28 mouse cellular contexts compared by ENCODE assay signal in genomic region chr17:87620016-87620415, GRCm38 (mm10). TPM values are rescaled to one million over a fixed set of nuclear protein-coding genes. Genes with fewer than 3 reads are reported as not detected.
DNase-seq lines count a peak whose midpoint lies in the region; ATAC-seq lines count a peak whose summit lies in the region.
"Had no signal": no experiment of that assay in that cellular context is flagged by ENCODE, and none has a peak within 500 bp of the region (broad histone marks: within the 10 kb centered on the region; RNA-seq: fewer than 3 reads in every experiment).

No protein-coding gene starts in this region.

- no peak overlapping the region for H3K9ac ChIP-seq in midbrain, embryonic 11.5 days (ENCODE audit: low read length)
- H3K9ac ChIP-seq in midbrain, embryonic 16.5 days (ENCODE audit: low read depth, low read length) = no peak overlapping the region
- H3K9ac ChIP-seq: embryonic facial prominence, embryonic 12.5 days; forebrain, postnatal 0 days; heart, embryonic 15.5 days; hindbrain, embryonic 15.5 days; kidney, embryonic 15.5 days; liver, embryonic 13.5 days; lung, embryonic 15.5 days had no signal

- DNase-seq in midbrain, embryonic 11.5 days (ENCODE audit: low spot score, missing footprints) = peak; percentile 62
- peak; percentile 60 for DNase-seq in lung, postnatal 36 days
- no peak for DNase-seq in left cerebral cortex, adult 8-10 months (ENCODE audit: low spot score in 2 of 2)
- DNase-seq in right cerebral cortex, postnatal 4 days = no peak
- no peak for DNase-seq in frontal cortex, postnatal 25 days (ENCODE audit: low spot score in 2 of 2)
- DNase-seq: adrenal gland, postnatal 10 days; B cell, adult 2 months; cerebellum, adult 18-20 months; cerebellum, postnatal 14 days; forebrain, postnatal 0 days; gastrocnemius, postnatal 25 days; heart, adult 2 months; heart, postnatal 4 days; kidney, postnatal 4 days; liver, embryonic 13.5 days; right cerebral cortex, postnatal 14 days; thymus, adult 18-20 months; thymus, postnatal 4 days had no signal

- H3K4me3 ChIP-seq in midbrain, embryonic 11.5 days (ENCODE audit: low read depth, low read length) = no peak overlapping the region
- no peak overlapping the region for H3K4me3 ChIP-seq in midbrain, embryonic 16.5 days (ENCODE audit: low read depth, low read length)
- H3K4me3 ChIP-seq: embryonic facial prominence, embryonic 12.5 days; heart, adult 2 months; heart, embryonic 15.5 days; hindbrain, embryonic 15.5 days; kidney, embryonic 15.5 days; liver, embryonic 13.5 days; lung, embryonic 15.5 days; midbrain, embryonic 10.5 days had no signal

- H3K36me3 ChIP-seq in midbrain, embryonic 11.5 days (ENCODE audit: control insufficient read depth, insufficient read depth, low read length) = no peaks in the 10 kb centered on the region
- H3K36me3 ChIP-seq in midbrain, embryonic 16.5 days (ENCODE audit: control insufficient read depth, insufficient read depth, low read length) = no peaks in the 10 kb centered on the region
- H3K36me3 ChIP-seq: embryonic facial prominence, embryonic 12.5 days; G1E; heart, embryonic 15.5 days; hindbrain, embryonic 15.5 days; kidney, embryonic 15.5 days; liver, embryonic 13.5 days; lung, embryonic 15.5 days; midbrain, embryonic 10.5 days had no signal

- ATAC-seq in midbrain, embryonic 11.5 days (ENCODE audit: low FRiP score) = no peak
- no peak for ATAC-seq in midbrain, embryonic 16.5 days
- 0 out of 2 replicates have a peak, but pooled peaks have one; percentile 25 for ATAC-seq in common myeloid progenitor, adult 5-6 weeks (replicated peaks; ENCODE audit: low read depth, poor library complexity, severe bottlenecking)
- ATAC-seq: forebrain, postnatal 0 days had no signal

- no peak overlapping the region for H3K4me2 ChIP-seq in midbrain, embryonic 11.5 days
- H3K4me2 ChIP-seq in midbrain, embryonic 16.5 days (ENCODE audit: low read length) = no peak overlapping the region
- H3K4me2 ChIP-seq: embryonic facial prominence, embryonic 12.5 days; heart, embryonic 15.5 days; hindbrain, embryonic 15.5 days; kidney, embryonic 15.5 days; liver, embryonic 13.5 days; lung, embryonic 15.5 days had no signal

- H3K4me1 ChIP-seq in midbrain, embryonic 11.5 days (ENCODE audit: control insufficient read depth, insufficient read depth, low read length) = no peaks in the 10 kb centered on the region
- no peaks in the 10 kb centered on the region for H3K4me1 ChIP-seq in midbrain, embryonic 16.5 days (ENCODE audit: control insufficient read depth, insufficient read depth, low read length)
- H3K4me1 ChIP-seq: embryonic facial prominence, embryonic 12.5 days; heart, embryonic 15.5 days; hindbrain, embryonic 15.5 days; kidney, embryonic 15.5 days; liver, embryonic 13.5 days; lung, embryonic 15.5 days; midbrain, embryonic 10.5 days had no signal

- WGBS in midbrain, embryonic 11.5 days = 78% methylated on average over 7 of the region's 7 CpGs
- 73% methylated on average over 7 of the region's 7 CpGs for WGBS in midbrain, embryonic 16.5 days

- H3K27me3 ChIP-seq in midbrain, embryonic 11.5 days (ENCODE audit: control insufficient read depth, insufficient read depth, low read length) = no peaks in the 10 kb centered on the region
- H3K27me3 ChIP-seq in midbrain, embryonic 16.5 days (ENCODE audit: control insufficient read depth, insufficient read depth, low read depth, low read length) = no peaks in the 10 kb centered on the region
- H3K27me3 ChIP-seq: CH12.LX; embryonic facial prominence, embryonic 12.5 days; heart, embryonic 15.5 days; hindbrain, embryonic 15.5 days; kidney, embryonic 15.5 days; liver, embryonic 13.5 days; lung, embryonic 15.5 days had no signal

- no peak overlapping the region for H3K27ac ChIP-seq in midbrain, embryonic 11.5 days (ENCODE audit: low read depth, low read length)
- H3K27ac ChIP-seq in midbrain, embryonic 16.5 days (ENCODE audit: low read length) = no peak overlapping the region
- H3K27ac ChIP-seq: embryonic facial prominence, embryonic 12.5 days; heart, adult 2 months; heart, embryonic 15.5 days; hindbrain, embryonic 15.5 days; kidney, embryonic 15.5 days; liver, embryonic 13.5 days; lung, embryonic 15.5 days; midbrain, embryonic 10.5 days had no signal

- no peaks in the 10 kb centered on the region for H3K9me3 ChIP-seq in midbrain, embryonic 11.5 days (ENCODE audit: control insufficient read depth, low read length)
- no peaks in the 10 kb centered on the region for H3K9me3 ChIP-seq in midbrain, embryonic 16.5 days (replicated peaks; ENCODE audit: control insufficient read depth, low read length, poor library complexity, severe bottlenecking)
- H3K9me3 ChIP-seq: embryonic facial prominence, embryonic 12.5 days; G1E; heart, embryonic 15.5 days; hindbrain, embryonic 15.5 days; kidney, embryonic 15.5 days; liver, embryonic 13.5 days; lung, embryonic 15.5 days; midbrain, embryonic 10.5 days had no signal

RNA-seq across cellular contexts. Expression of gene Epcam, which starts 15.8 kb away (rescaled TPM):
- 7.1 and 9.0 TPM in 2 replicates for polyA plus RNA-seq in midbrain, embryonic 11.5 days (2014; fragmentation: Nextera tagmentation; extraction: Ambion mirVana)
- polyA plus RNA-seq in midbrain, embryonic 16.5 days (2015; fragmentation: Nextera tagmentation; extraction: Ambion mirVana) = 3.3 and 4.1 TPM in 2 replicates
- not detected in 2 replicates for total RNA-seq in common myeloid progenitor, adult 5-6 weeks (2017)
- under 1 TPM in 2 of 4 experiments, not detected in 2; 0.25 to 0.27 TPM for total RNA-seq in left cerebral cortex, adult 8-10 months (2022)
- total RNA-seq: G1E; gastrocnemius, postnatal 25 days; heart, adult 2 months; heart, postnatal 4 days had no signal
- polyA plus RNA-seq: G1E had no signal

RNA-seq across cellular contexts. Expression of gene Msh2, which starts 52.1 kb away (rescaled TPM):
- 93.4 and 99.5 TPM in 2 replicates for polyA plus RNA-seq in midbrain, embryonic 11.5 days (2014; fragmentation: Nextera tagmentation; extraction: Ambion mirVana)
- 64.5 and 66.4 TPM in 2 replicates for polyA plus RNA-seq in midbrain, embryonic 16.5 days (2015; fragmentation: Nextera tagmentation; extraction: Ambion mirVana)
- total RNA-seq in common myeloid progenitor, adult 5-6 weeks (2017) = 124 and 131 TPM in 2 replicates
- 10 to 100 TPM; 32.0 to 39.4 (median 35.4) TPM for total RNA-seq in left cerebral cortex, adult 8-10 months (2022)

Comparison
In these comparisons a context has a peak if more than half of its experiments do, and no peak if none do; other contexts are left out.
1. DNase-seq: peak in midbrain, embryonic 11.5 days (single experiment) and lung, postnatal 36 days (single experiment); none in left cerebral cortex, adult 8-10 months (0 of 2), right cerebral cortex, postnatal 4 days (single experiment) and frontal cortex, postnatal 25 days (0 of 2).